Mouse (Mus musculus): ENCODE results near the gene Akap8. TPM values are rescaled to one million over a fixed set of nuclear protein-coding genes. Genes with fewer than 3 reads are reported as not detected.

Gene Akap8
- polyA plus RNA-seq, 1 experiment from 2014 or later, result 62.3 TPM

- H3K27me3 ChIP-seq (ENCODE audit: control insufficient read depth, insufficient read depth, low read length), result no peaks in the 10 kb centered on the region
- peaks cover 15% of the 10 kb centered on the region; the same call in 1 of the 2 replicates for H3K4me1 ChIP-seq (ENCODE audit: control insufficient read depth, insufficient read depth, low read length)
- H3K27ac ChIP-seq (ENCODE audit: low read length), result no peak overlapping the region
- 93% methylated on average over 8 of the region's 8 CpGs for WGBS
- H3K4me2 ChIP-seq (replicated peaks; ENCODE audit: low read depth, low read length), result no peak overlapping the region
- no peak for ATAC-seq (ENCODE audit: insufficient number of reproducible peaks, insufficient read depth, low FRiP score, low read depth)
- H3K9ac ChIP-seq (replicated peaks; ENCODE audit: low read depth, low read length), result no peak overlapping the region
- no peak overlapping the region for H3K4me3 ChIP-seq (ENCODE audit: low read depth, low read length)
- no peaks in the 10 kb centered on the region for H3K9me3 ChIP-seq (ENCODE audit: control insufficient read depth, low read depth, low read length)
- peaks cover 60% of the 10 kb centered on the region for H3K36me3 ChIP-seq (ENCODE audit: control insufficient read depth, insufficient read depth, low read length)
These were observed 4.0 kb downstream of the Akap8 start for GRCm38 (mm10) chr17:32317032-32317431.

DNA sequence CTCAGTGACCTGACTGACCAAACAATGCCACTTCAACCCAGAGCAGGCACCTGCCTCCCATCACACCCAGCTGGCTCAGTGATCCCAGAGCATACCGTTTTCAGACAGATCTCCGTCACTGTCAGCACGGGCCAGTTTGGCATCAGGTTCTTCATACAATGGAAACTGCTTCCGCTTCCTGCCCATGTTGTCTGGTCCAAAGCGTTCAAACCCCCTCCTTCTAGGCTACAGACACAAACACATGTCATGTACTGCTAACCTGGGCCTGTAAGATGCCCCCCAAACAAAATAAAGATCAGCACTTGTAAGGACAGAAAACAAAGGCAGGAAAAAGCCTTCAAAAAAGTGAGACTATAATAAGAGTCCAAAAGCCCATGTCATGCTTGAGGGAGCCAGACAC is 5.5 kb downstream of the Akap8 start:
- H3K4me2 ChIP-seq (replicated peaks; ENCODE audit: low read depth, low read length), result no peak overlapping the region
- H3K27me3 ChIP-seq (ENCODE audit: control insufficient read depth, insufficient read depth, low read length), result no peaks in the 10 kb centered on the region
- no peak for ATAC-seq (ENCODE audit: insufficient number of reproducible peaks, insufficient read depth, low FRiP score, low read depth)
- no peak overlapping the region for H3K27ac ChIP-seq (ENCODE audit: low read length)
- H3K4me3 ChIP-seq (ENCODE audit: low read depth, low read length), result no peak overlapping the region
- 97% methylated on average over 5 of the region's 5 CpGs for WGBS
- H3K9ac ChIP-seq (replicated peaks; ENCODE audit: low read depth, low read length), result no peak overlapping the region
- no peaks in the 10 kb centered on the region for H3K9me3 ChIP-seq (ENCODE audit: control insufficient read depth, low read depth, low read length)
- H3K36me3 ChIP-seq (ENCODE audit: control insufficient read depth, insufficient read depth, low read length), result peaks cover 68% of the 10 kb centered on the region
- H3K4me1 ChIP-seq (ENCODE audit: control insufficient read depth, insufficient read depth, low read length), result peaks cover 12% of the 10 kb centered on the region; the same call in 1 of the 2 replicates

- peaks cover 4% of the 10 kb centered on the region; the same call in 1 of the 2 replicates for H3K4me1 ChIP-seq (ENCODE audit: control insufficient read depth, insufficient read depth, low read length)
- no peak overlapping the region for H3K9ac ChIP-seq (replicated peaks; ENCODE audit: low read depth, low read length)
- H3K36me3 ChIP-seq (ENCODE audit: control insufficient read depth, insufficient read depth, low read length), result peaks cover 85% of the 10 kb centered on the region
- 72% methylated on average over 5 of the region's 5 CpGs for WGBS
- no peak overlapping the region for H3K4me2 ChIP-seq (replicated peaks; ENCODE audit: low read depth, low read length)
- no peaks in the 10 kb centered on the region for H3K9me3 ChIP-seq (ENCODE audit: control insufficient read depth, low read depth, low read length)
- no peaks in the 10 kb centered on the region for H3K27me3 ChIP-seq (ENCODE audit: control insufficient read depth, insufficient read depth, low read length)
- no peak overlapping the region for H3K27ac ChIP-seq (ENCODE audit: low read length)
- ATAC-seq (ENCODE audit: insufficient number of reproducible peaks, insufficient read depth, low FRiP score, low read depth), result no peak
- no peak overlapping the region for H3K4me3 ChIP-seq (ENCODE audit: low read depth, low read length)
These were observed 7.1 kb downstream of the Akap8 start for GRCm38 (mm10) chr17:32313892-32314291.

GRCm38 (mm10) chr17:32312801-32313200 is 8.2 kb downstream of the Akap8 start:
- H3K4me1 ChIP-seq (ENCODE audit: control insufficient read depth, insufficient read depth, low read length), result no peaks in the 10 kb centered on the region
- ATAC-seq (ENCODE audit: insufficient number of reproducible peaks, insufficient read depth, low FRiP score, low read depth), result no peak
- H3K4me2 ChIP-seq (replicated peaks; ENCODE audit: low read depth, low read length), result no peak overlapping the region
- 92% methylated on average over 8 of the region's 8 CpGs for WGBS
- H3K9me3 ChIP-seq (ENCODE audit: control insufficient read depth, low read depth, low read length), result no peaks in the 10 kb centered on the region
- no peak overlapping the region for H3K9ac ChIP-seq (replicated peaks; ENCODE audit: low read depth, low read length)
- H3K36me3 ChIP-seq (ENCODE audit: control insufficient read depth, insufficient read depth, low read length), result peaks cover 92% of the 10 kb centered on the region
- H3K27me3 ChIP-seq (ENCODE audit: control insufficient read depth, insufficient read depth, low read length), result no peaks in the 10 kb centered on the region
- H3K27ac ChIP-seq (ENCODE audit: low read length), result no peak overlapping the region
- H3K4me3 ChIP-seq (ENCODE audit: low read depth, low read length), result no peak overlapping the region

GRCm38 (mm10) chr17:32307963-32308362 is 13.1 kb downstream of the Akap8 start:
- H3K4me2 ChIP-seq (replicated peaks; ENCODE audit: low read depth, low read length), result no peak overlapping the region
- H3K36me3 ChIP-seq (ENCODE audit: control insufficient read depth, insufficient read depth, low read length), result peaks cover 90% of the 10 kb centered on the region
- H3K27me3 ChIP-seq (ENCODE audit: control insufficient read depth, insufficient read depth, low read length), result no peaks in the 10 kb centered on the region
- H3K4me1 ChIP-seq (ENCODE audit: control insufficient read depth, insufficient read depth, low read length), result no peaks in the 10 kb centered on the region
- H3K9ac ChIP-seq (replicated peaks; ENCODE audit: low read depth, low read length), result no peak overlapping the region
- no peak overlapping the region for H3K4me3 ChIP-seq (ENCODE audit: low read depth, low read length)
- no peak overlapping the region for H3K27ac ChIP-seq (ENCODE audit: low read length)
- ATAC-seq (ENCODE audit: insufficient number of reproducible peaks, insufficient read depth, low FRiP score, low read depth), result no peak
- H3K9me3 ChIP-seq (ENCODE audit: control insufficient read depth, low read depth, low read length), result no peaks in the 10 kb centered on the region
- WGBS, result 92% methylated on average over 4 of the region's 4 CpGs

- Histone ChIP-seq H3K27ac (ENCODE audit: low read length) (no peak overlapping the region), H3K9me3 (ENCODE audit: control insufficient read depth, low read depth, low read length) (no peaks in the 10 kb centered on the region), H3K4me1 (ENCODE audit: control insufficient read depth, insufficient read depth, low read length) (no peaks in the 10 kb centered on the region), H3K27me3 (ENCODE audit: control insufficient read depth, insufficient read depth, low read length) (no peaks in the 10 kb centered on the region), H3K9ac (replicated peaks; ENCODE audit: low read depth, low read length) (no peak overlapping the region), H3K4me3 (ENCODE audit: low read depth, low read length) (no peak overlapping the region), H3K4me2 (replicated peaks; ENCODE audit: low read depth, low read length) (no peak overlapping the region), H3K36me3 (ENCODE audit: control insufficient read depth, insufficient read depth, low read length) (peaks cover 2% of the 10 kb centered on the region; the same call in 1 of the 2 replicates)
- 79% methylated on average over 1 of the region's 1 CpGs for WGBS
- ATAC-seq (ENCODE audit: insufficient number of reproducible peaks, insufficient read depth, low FRiP score, low read depth), result no peak
These were observed 22.9 kb downstream of the Akap8 start for GRCm38 (mm10) chr17:32298125-32298524.

- ATAC-seq (ENCODE audit: insufficient number of reproducible peaks, insufficient read depth, low FRiP score, low read depth), result no peak
- no peak overlapping the region for H3K4me2 ChIP-seq (replicated peaks; ENCODE audit: low read depth, low read length)
- 0 out of 2 replicates have a peak, but pooled peaks cover 2% of the 10 kb centered on the region for H3K9me3 ChIP-seq (ENCODE audit: control insufficient read depth, low read depth, low read length)
- no peak overlapping the region for H3K9ac ChIP-seq (replicated peaks; ENCODE audit: low read depth, low read length)
- no peaks in the 10 kb centered on the region for H3K27me3 ChIP-seq (ENCODE audit: control insufficient read depth, insufficient read depth, low read length)
- H3K27ac ChIP-seq (ENCODE audit: low read length), result no peak overlapping the region
- H3K4me1 ChIP-seq (ENCODE audit: control insufficient read depth, insufficient read depth, low read length), result no peaks in the 10 kb centered on the region
- H3K36me3 ChIP-seq (ENCODE audit: control insufficient read depth, insufficient read depth, low read length), result no peaks in the 10 kb centered on the region
- H3K4me3 ChIP-seq (ENCODE audit: low read depth, low read length), result no peak overlapping the region
- WGBS, result 63% methylated on average over 2 of the region's 2 CpGs
These were observed 25.1 kb downstream of the Akap8 start for GRCm38 (mm10) chr17:32295901-32296300.

DNA sequence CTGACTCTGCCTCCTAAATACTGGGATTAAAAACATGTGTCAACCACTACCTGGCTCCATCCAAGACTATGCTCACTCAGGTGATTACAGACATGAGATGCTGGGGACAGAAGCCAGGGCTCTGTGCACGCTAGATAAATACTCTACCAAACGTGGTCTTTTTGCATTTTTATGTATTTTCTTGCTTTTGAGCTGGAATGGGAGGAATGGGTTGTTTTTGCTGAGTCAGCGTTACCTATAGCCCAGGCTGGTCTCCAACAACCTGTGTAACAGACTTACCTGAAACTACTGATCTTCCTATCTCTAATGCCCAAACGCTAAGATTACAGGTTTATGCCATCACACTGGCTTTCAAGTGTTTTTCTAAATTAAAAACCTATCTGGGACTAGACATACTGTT is 25.9 kb downstream of the Akap8 start:
- no peak for ATAC-seq (ENCODE audit: insufficient number of reproducible peaks, insufficient read depth, low FRiP score, low read depth)
- Histone ChIP-seq H3K4me1 (ENCODE audit: control insufficient read depth, insufficient read depth, low read length) (no peaks in the 10 kb centered on the region), H3K4me2 (replicated peaks; ENCODE audit: low read depth, low read length) (no peak overlapping the region), H3K36me3 (ENCODE audit: control insufficient read depth, insufficient read depth, low read length) (no peaks in the 10 kb centered on the region), H3K27ac (ENCODE audit: low read length) (no peak overlapping the region), H3K4me3 (ENCODE audit: low read depth, low read length) (no peak overlapping the region), H3K9me3 (ENCODE audit: control insufficient read depth, low read depth, low read length) (0 out of 2 replicates have a peak, but pooled peaks cover 2% of the 10 kb centered on the region), H3K9ac (replicated peaks; ENCODE audit: low read depth, low read length) (no peak overlapping the region), H3K27me3 (ENCODE audit: control insufficient read depth, insufficient read depth, low read length) (no peaks in the 10 kb centered on the region)
- WGBS, result 81% methylated on average over 4 of the region's 4 CpGs

GRCm38 (mm10) chr17:32285138-32285670 is 35.8 kb downstream of the Akap8 start:
- no peaks in the 10 kb centered on the region for H3K9me3 ChIP-seq (ENCODE audit: control insufficient read depth, low read depth, low read length)
- no peaks in the 10 kb centered on the region for H3K27me3 ChIP-seq (ENCODE audit: control insufficient read depth, insufficient read depth, low read length)
- peaks cover 11% of the 10 kb centered on the region for H3K4me1 ChIP-seq (ENCODE audit: control insufficient read depth, insufficient read depth, low read length)
- peak overlapping the region; percentile 96 for H3K4me3 ChIP-seq (ENCODE audit: low read depth, low read length)
- 37% methylated on average over 6 of the region's 6 CpGs for WGBS
- H3K27ac ChIP-seq (ENCODE audit: low read length), result peak overlapping the region; percentile 99; the same call in 1 of the 2 replicates
- ATAC-seq (ENCODE audit: insufficient number of reproducible peaks, insufficient read depth, low FRiP score, low read depth), result no peak
- no peaks in the 10 kb centered on the region for H3K36me3 ChIP-seq (ENCODE audit: control insufficient read depth, insufficient read depth, low read length)
- H3K9ac ChIP-seq (replicated peaks; ENCODE audit: low read depth, low read length), result peak overlapping the region; percentile 87
- peak overlapping the region; percentile 55 for H3K4me2 ChIP-seq (replicated peaks; ENCODE audit: low read depth, low read length)
